Mouse (Mus musculus) heart, postnatal 0 days (tissue): ENCODE data around the gene Ece1. TPM values are rescaled to one million over a fixed set of nuclear protein-coding genes. Genes with fewer than 3 reads are reported as not detected.

ENCODE experiments used
- ATAC-seq: fragments of 200-750 bp; cut with Nextera tagmentation; 2 replicates; pipeline ENCODE4 v1.8.0; 2017; ENCODE audit warnings: low read depth, moderate number of reproducible peaks, moderate library complexity; ENCODE audit not compliant: insufficient read depth
- DNase-seq: peaks from one replicate; pipeline ENCODE4 v3.0.0-alpha.2; 2016; ENCODE audit warnings: low spot score
- H3K27ac ChIP-seq: fragments of 300-500 bp; sonication (generic); 2 replicates; pipeline ENCODE4 v1.5.1; 2014; ENCODE audit warnings: low read depth, mild to moderate bottlenecking
- H3K27me3 ChIP-seq: fragments of 300-500 bp; sonication (generic); 2 replicates; pipeline ENCODE4 v1.6.1; 2014; ENCODE audit warnings: low read length, mixed read lengths; ENCODE audit not compliant: control insufficient read depth, insufficient read depth
- H3K36me3 ChIP-seq: fragments of 300-500 bp; sonication (generic); replicated peaks from 2 replicates; pipeline ENCODE4 v1.6.1; 2014; ENCODE audit warnings: low read length, mixed read lengths; ENCODE audit not compliant: control insufficient read depth, insufficient read depth
- H3K4me1 ChIP-seq: fragments of 300-500 bp; sonication (generic); 2 replicates; pipeline ENCODE4 v1.6.1; 2014; ENCODE audit warnings: antibody characterized with exemption; ENCODE audit not compliant: control insufficient read depth, insufficient read depth
- H3K4me2 ChIP-seq: fragments of 300-500 bp; sonication (generic); 2 replicates; pipeline ENCODE4 v1.6.1; 2014; ENCODE audit warnings: low read depth, mild to moderate bottlenecking, low read length, moderate library complexity
- H3K4me3 ChIP-seq: fragments of 300-500 bp; sonication (generic); 2 replicates; pipeline ENCODE4 v1.5.1; 2014; ENCODE audit warnings: low read depth, low read length
- H3K9ac ChIP-seq: fragments of 300-500 bp; sonication (generic); replicated peaks from 2 replicates; pipeline ENCODE4 v1.6.1; 2014; ENCODE audit warnings: low read depth, low read length, mixed read lengths
- H3K9me3 ChIP-seq: fragments of 300-500 bp; sonication (generic); replicated peaks from 2 replicates; pipeline ENCODE4 v1.6.1; 2016; ENCODE audit warnings: low read length; ENCODE audit not compliant: control insufficient read depth
- CTCF ChIP-seq: IDR thresholded peaks from 2 replicates; pipeline ENCODE4 v1.5.1; 2016; ENCODE audit warnings: antibody characterized with exemption, control low read depth, low read depth
- EP300 ChIP-seq: IDR thresholded peaks from 2 replicates; pipeline ENCODE4 v1.6.1; 2016; ENCODE audit warnings: antibody characterized with exemption, low read depth
- WGBS: fragments of 180-500 bp; shearing (Covaris S2); extraction: QIAGEN DNeasy Blood & Tissue Kit; methylation state at CpG from one replicate; pipeline ENCODE4 v1.1.7; 2014; 5-methylcytosine and 5-hydroxymethylcytosine counted together
- polyA plus RNA-seq: library from polyadenylated mRNA; unstranded; fragments of >200 nt; fragmentation: Nextera tagmentation; extraction: Ambion mirVana; gene quantifications from 2 replicates; pipeline ENCODE4 v1.2.1, GENCODE M21; 2015
- total RNA-seq: library from RNA; depleted of rRNA; stranded (reverse); fragments of >200 nt; gene quantifications from 2 replicates; pipeline ENCODE4 v1.2.3, GENCODE M21; 2014; ENCODE audit warnings: low replicate concordance

The Ece1 gene
- total and polyA plus RNA-seq, 2 experiments from 2014 or later: 35.4 to 140 TPM

- H3K4me1 ChIP-seq: peaks cover 29% of the 10 kb centered on the region
- no peaks in the 10 kb centered on the region for H3K27me3 ChIP-seq
- DNase-seq (no peak), ATAC-seq (no peak)
- H3K4me3 ChIP-seq: no peak overlapping the region
- H3K9me3 ChIP-seq: no peaks in the 10 kb centered on the region
- TF ChIP-seq EP300 (no peak), CTCF (no peak)
- peak overlapping the region; percentile 35; the same call in 1 of the 2 replicates for H3K27ac ChIP-seq
- WGBS: 41% methylated on average over 5 of the region's 5 CpGs
- no peak overlapping the region for H3K9ac ChIP-seq
- H3K36me3 ChIP-seq: peaks cover 25% of the 10 kb centered on the region
- no peak overlapping the region for H3K4me2 ChIP-seq
Measured at GRCm38 (mm10) chr4:137933328-137933727, 71.3 kb downstream of the Ece1 start.

- H3K9me3 ChIP-seq: no peaks in the 10 kb centered on the region
- TF ChIP-seq EP300: no peak
- no peak for TF ChIP-seq CTCF
- no peak overlapping the region for H3K4me2 ChIP-seq
- H3K27me3 ChIP-seq: no peaks in the 10 kb centered on the region
- DNase-seq (no peak), ATAC-seq (no peak)
- peaks cover 12% of the 10 kb centered on the region for H3K4me1 ChIP-seq
- H3K4me3 ChIP-seq: no peak overlapping the region
- H3K9ac ChIP-seq: no peak overlapping the region
- peaks cover 40% of the 10 kb centered on the region for H3K36me3 ChIP-seq
- WGBS: 85% methylated on average over 4 of the region's 4 CpGs
- H3K27ac ChIP-seq: no peak overlapping the region
Measured at GRCm38 (mm10) chr4:137936134-137936533, 74.1 kb downstream of the Ece1 start.

GRCm38 (mm10) chr4:137940061-137940460 lies 78.0 kb downstream of the Ece1 start:
- no peaks in the 10 kb centered on the region for H3K27me3 ChIP-seq
- no peak overlapping the region for H3K4me2 ChIP-seq
- 90% methylated on average over 10 of the region's 10 CpGs for WGBS
- DNase-seq (no peak), ATAC-seq (no peak)
- H3K9me3 ChIP-seq: no peaks in the 10 kb centered on the region
- H3K9ac ChIP-seq: no peak overlapping the region
- peaks cover 48% of the 10 kb centered on the region for H3K36me3 ChIP-seq
- H3K4me1 ChIP-seq: no peaks in the 10 kb centered on the region
- H3K27ac ChIP-seq: no peak overlapping the region
- TF ChIP-seq EP300 (no peak), CTCF (no peak)
- H3K4me3 ChIP-seq: no peak overlapping the region

GRCm38 (mm10) chr4:137941131-137941844 lies 79.3 kb downstream of the Ece1 start:
- H3K9me3 ChIP-seq: no peaks in the 10 kb centered on the region
- peaks cover 48% of the 10 kb centered on the region for H3K36me3 ChIP-seq
- no peaks in the 10 kb centered on the region for H3K4me1 ChIP-seq
- no peak for ATAC-seq
- H3K27me3 ChIP-seq: no peaks in the 10 kb centered on the region
- no peak overlapping the region for H3K9ac ChIP-seq
- WGBS: 94% methylated on average over 12 of the region's 12 CpGs
- DNase-seq: no peak
- H3K27ac ChIP-seq: no peak overlapping the region
- H3K4me2 ChIP-seq: no peak overlapping the region
- no peak for TF ChIP-seq EP300
- TF ChIP-seq CTCF: no peak
- H3K4me3 ChIP-seq: no peak overlapping the region

- no peak overlapping the region for H3K27ac ChIP-seq
- H3K4me3 ChIP-seq: no peak overlapping the region
- H3K9me3 ChIP-seq: no peaks in the 10 kb centered on the region
- H3K36me3 ChIP-seq: peaks cover 41% of the 10 kb centered on the region
- DNase-seq (no peak), ATAC-seq (no peak)
- WGBS: 70% methylated on average over 17 of the region's 17 CpGs
- no peak overlapping the region for H3K4me2 ChIP-seq
- no peaks in the 10 kb centered on the region for H3K27me3 ChIP-seq
- H3K9ac ChIP-seq: no peak overlapping the region
- no peaks in the 10 kb centered on the region for H3K4me1 ChIP-seq
- TF ChIP-seq EP300: no peak
Measured at GRCm38 (mm10) chr4:137941871-137942781, 80.1 kb downstream of the Ece1 start.
